In the genomic region with DNA sequence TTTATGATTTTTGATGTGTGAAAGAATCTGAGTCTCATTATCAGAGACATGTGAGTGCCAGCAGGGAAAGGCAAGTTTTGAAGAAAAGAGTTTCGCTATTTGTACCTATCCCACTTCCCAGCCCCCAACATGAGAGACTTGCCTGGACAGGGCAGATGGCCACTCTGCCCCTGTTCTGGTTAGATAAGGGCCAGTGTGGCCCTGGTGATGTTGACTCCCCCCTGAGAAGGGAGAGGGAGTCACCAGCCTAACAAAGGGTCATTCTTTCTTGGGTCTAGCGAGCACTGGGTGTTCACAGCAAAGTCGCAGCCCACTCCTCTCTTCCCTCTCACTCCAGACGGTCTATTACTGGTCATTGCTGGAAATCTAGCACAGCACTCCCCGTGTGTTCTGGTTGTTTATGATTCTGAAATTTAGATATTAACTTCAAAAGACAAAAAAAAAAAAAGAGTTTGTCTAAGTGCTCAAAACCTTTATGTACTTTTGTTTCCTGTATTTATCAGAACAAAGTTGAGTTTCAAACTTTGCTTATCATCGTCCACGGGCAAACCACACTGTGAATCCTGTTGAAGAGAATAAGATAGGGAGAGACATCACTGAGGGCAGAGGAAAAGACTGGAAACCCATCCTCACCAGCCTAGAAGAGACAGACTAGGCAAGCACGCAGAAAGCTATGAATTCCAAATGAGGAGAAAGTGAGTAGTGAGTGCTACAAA, we compare ENCODE assay signal across 31 mouse cellular contexts. TPM values are rescaled to one million over a fixed set of nuclear protein-coding genes. Genes with fewer than 3 reads are reported as not detected.
A peak's percentile ranks its signal among the peaks of the same experiment; 100 is the strongest.
DNase-seq lines count a peak whose midpoint lies in the region; ATAC-seq and TF ChIP-seq lines count a peak whose summit lies in the region.
"Had no signal": no experiment of that assay in that cellular context is flagged by ENCODE, and none has a peak within 500 bp of the region (broad histone marks: within the 10 kb centered on the region; RNA-seq: fewer than 3 reads in every experiment).

No protein-coding gene starts in this region.

- no peak overlapping the region for H3K9ac ChIP-seq in heart, embryonic 11.5 days (ENCODE audit: low read depth, low read length)
- no peak overlapping the region for H3K9ac ChIP-seq in liver, embryonic 13.5 days
- no peak overlapping the region for H3K9ac ChIP-seq in liver, postnatal 0 days (replicated peaks)
- H3K9ac ChIP-seq: forebrain, postnatal 0 days; hindbrain, embryonic 14.5 days had no signal

- intact Hi-C loops in heart, postnatal 25 days (cut with DNase I): no loop called here

- no peak overlapping the region for H3K27ac ChIP-seq in heart, embryonic 11.5 days (ENCODE audit: low read depth, low read length)
- H3K27ac ChIP-seq in liver, embryonic 13.5 days: no peak overlapping the region
- no peak overlapping the region for H3K27ac ChIP-seq in liver, postnatal 0 days (ENCODE audit: low read depth)
- H3K27ac ChIP-seq: gastrocnemius, adult 2 months; hindbrain, embryonic 14.5 days; hindbrain, postnatal 0 days had no signal

- TF ChIP-seq EP300 in liver, postnatal 0 days (IDR thresholded peaks at IDR 0.05; ENCODE audit: low read depth): no peak

- no peak for TF ChIP-seq CTCF in liver, postnatal 0 days (IDR thresholded peaks at IDR 0.05; ENCODE audit: low read depth)

- no peak overlapping the region for H3K4me2 ChIP-seq in heart, embryonic 11.5 days
- H3K4me2 ChIP-seq in liver, embryonic 13.5 days: no peak overlapping the region
- no peak overlapping the region for H3K4me2 ChIP-seq in liver, postnatal 0 days (ENCODE audit: low read depth, low read length)
- H3K4me2 ChIP-seq: hindbrain, embryonic 14.5 days had no signal

- no peak overlapping the region for H3K4me3 ChIP-seq in heart, embryonic 11.5 days (ENCODE audit: low read depth, low read length)
- no peak overlapping the region for H3K4me3 ChIP-seq in liver, embryonic 13.5 days (replicated peaks)
- no peak overlapping the region for H3K4me3 ChIP-seq in liver, postnatal 0 days (ENCODE audit: low read depth, low read length)
- H3K4me3 ChIP-seq: gastrocnemius, adult 2 months had no signal

- no peaks in the 10 kb centered on the region for H3K27me3 ChIP-seq in heart, embryonic 11.5 days (ENCODE audit: control insufficient read depth, insufficient read depth, low read length)
- no peaks in the 10 kb centered on the region for H3K27me3 ChIP-seq in liver, embryonic 13.5 days
- H3K27me3 ChIP-seq in liver, postnatal 0 days (ENCODE audit: insufficient read depth, low read length): no peaks in the 10 kb centered on the region
- H3K27me3 ChIP-seq: Patski had no signal

- no peaks in the 10 kb centered on the region for H3K9me3 ChIP-seq in heart, embryonic 11.5 days (replicated peaks; ENCODE audit: control insufficient read depth, low read length)
- H3K9me3 ChIP-seq in liver, embryonic 13.5 days (replicated peaks): no peaks in the 10 kb centered on the region
- H3K9me3 ChIP-seq in liver, postnatal 0 days (ENCODE audit: low read length): no peaks in the 10 kb centered on the region

- DNase-seq in heart, postnatal 25 days (ENCODE audit: low spot score): no peak
- peak; percentile 2 for DNase-seq in liver, embryonic 13.5 days
- no peak for DNase-seq in liver, postnatal 0 days
- DNase-seq in MEL-GATA-1-ER (ENCODE audit: extremely low read depth, low read depth): peak; percentile 48
- no peak for DNase-seq in thymus, postnatal 10 days (ENCODE audit: low spot score in 2 of 2)
- DNase-seq: adrenal gland, postnatal 10 days; adrenal gland, postnatal 36 days; cerebellum, adult 18-20 months; cerebellum, adult 9-10 months; cerebellum, postnatal 14 days; forebrain, postnatal 0 days; gastrocnemius, adult 2 months; gastrocnemius, postnatal 14 days; heart, adult 18-20 months; heart, postnatal 4 days had no signal

- no peaks in the 10 kb centered on the region; the same call in 1 of the 2 replicates for H3K4me1 ChIP-seq in heart, embryonic 11.5 days (ENCODE audit: control insufficient read depth, insufficient read depth, low read length)
- H3K4me1 ChIP-seq in liver, embryonic 13.5 days (replicated peaks): no peaks in the 10 kb centered on the region
- no peaks in the 10 kb centered on the region for H3K4me1 ChIP-seq in liver, postnatal 0 days (ENCODE audit: insufficient read depth)

- WGBS in heart, embryonic 11.5 days (ENCODE audit: insufficient replicate concordance): 66% methylated on average over 8 of the region's 8 CpGs
- 56% methylated on average over 8 of the region's 8 CpGs for WGBS in liver, embryonic 13.5 days (ENCODE audit: insufficient replicate concordance)
- 76% methylated on average over 8 of the region's 8 CpGs for WGBS in liver, postnatal 0 days (ENCODE audit: insufficient replicate concordance)

- H3K36me3 ChIP-seq in heart, embryonic 11.5 days (ENCODE audit: control insufficient read depth, insufficient read depth, low read length): no peaks in the 10 kb centered on the region
- H3K36me3 ChIP-seq in liver, embryonic 13.5 days: no peaks in the 10 kb centered on the region
- H3K36me3 ChIP-seq in liver, postnatal 0 days (replicated peaks; ENCODE audit: insufficient read depth, low read length): no peaks in the 10 kb centered on the region

- ATAC-seq in heart, embryonic 11.5 days (replicated peaks; ENCODE audit: insufficient number of reproducible peaks, low FRiP score, low TSS enrichment): peak; percentile 86
- no peak for ATAC-seq in liver, embryonic 13.5 days (ENCODE audit: low read depth)
- no peak for ATAC-seq in liver, postnatal 0 days
- ATAC-seq: CD4-positive, CD25-positive, alpha-beta regulatory T cell, adult 4 months; forebrain, embryonic 14.5 days; forebrain, postnatal 0 days; hindbrain, postnatal 0 days; inflammation-experienced regulatory T-cells, adult 6 months; intestine, embryonic 16.5 days; Patski had no signal

RNA-seq across cellular contexts. Expression of a gene that starts 24.2 kb away (rescaled TPM):
- polyA plus RNA-seq in heart, embryonic 11.5 days (2014; fragmentation: Nextera tagmentation; extraction: Ambion mirVana): not detected in 2 replicates
- not detected for total RNA-seq in heart, postnatal 25 days (2021)
- not detected in 2 replicates for polyA plus RNA-seq in liver, embryonic 13.5 days (2015; fragmentation: Nextera tagmentation; extraction: Ambion mirVana)
- not detected in 2 replicates for polyA plus RNA-seq in liver, postnatal 0 days (2015; fragmentation: Nextera tagmentation; extraction: Ambion mirVana)
- total RNA-seq: adrenal gland, adult 18-20 months; adrenal gland, postnatal 10 days; adrenal gland, postnatal 36 days; gastrocnemius, adult 2 months; gastrocnemius, postnatal 14 days; gastrocnemius, postnatal 4 days; heart, adult 18-20 months; heart, postnatal 4 days had no signal
- polyA plus RNA-seq: C2C12; CD4-positive, CD25-positive, alpha-beta regulatory T cell, adult 4 months; embryonic facial prominence, embryonic 11.5 days; embryonic facial prominence, embryonic 14.5 days; forebrain, postnatal 0 days; heart, embryonic 14.5 days; heart, postnatal 0 days; hindbrain, embryonic 11.5 days; hindbrain, embryonic 14.5 days; hindbrain, postnatal 0 days; inflammation-experienced regulatory T-cells, adult 6 months; intestine, embryonic 16.5 days; Patski had no signal

Comparison
In these comparisons a context has a peak if more than half of its experiments do, and no peak if none do; other contexts are left out.
1. DNase-seq: peak in liver, embryonic 13.5 days (single experiment) and MEL-GATA-1-ER (single experiment); none in heart, postnatal 25 days (single experiment), liver, postnatal 0 days (single experiment) and thymus, postnatal 10 days (0 of 2).